In the genomic region with DNA sequence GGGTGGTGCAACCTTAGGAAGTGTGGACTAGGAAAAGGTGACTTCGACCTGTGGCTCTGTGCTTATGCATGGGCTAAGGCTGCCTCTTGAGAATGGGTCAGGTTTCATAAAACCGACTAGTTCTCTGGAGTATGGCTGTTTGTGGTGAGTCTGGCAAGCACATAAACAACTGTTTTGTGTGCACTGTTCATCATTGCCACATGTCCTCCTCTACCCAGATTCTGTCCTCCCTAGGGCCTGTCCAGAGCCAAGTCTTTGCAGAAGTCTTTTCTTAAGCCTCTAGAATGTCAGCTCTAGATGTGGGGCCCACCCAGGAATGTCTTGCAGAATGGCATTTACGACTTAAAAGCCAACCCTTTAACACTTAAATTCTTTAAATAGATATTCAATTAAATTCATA, we compare ENCODE assay signal across 27 mouse cellular contexts. TPM values are rescaled to one million over a fixed set of nuclear protein-coding genes. Genes with fewer than 3 reads are reported as not detected.
DNase-seq lines count a peak whose midpoint lies in the region; ATAC-seq and TF ChIP-seq lines count a peak whose summit lies in the region.
"Had no signal": no experiment of that assay in that cellular context is flagged by ENCODE, and none has a peak within 500 bp of the region (broad histone marks: within the 10 kb centered on the region; RNA-seq: fewer than 3 reads in every experiment).

No protein-coding gene starts in this region.

- H3K27ac ChIP-seq in midbrain, embryonic 11.5 days (ENCODE audit: low read depth, low read length): no peak overlapping the region
- no peak overlapping the region for H3K27ac ChIP-seq in midbrain, embryonic 15.5 days
- H3K27ac ChIP-seq in left cerebral cortex, adult 2 months: no peak overlapping the region
- H3K27ac ChIP-seq: embryonic facial prominence, embryonic 10.5 days; embryonic facial prominence, embryonic 12.5 days; forebrain, embryonic 12.5 days had no signal

- no peak for ATAC-seq in midbrain, embryonic 11.5 days (ENCODE audit: low FRiP score)
- no peak for ATAC-seq in midbrain, embryonic 15.5 days (replicated peaks)
- ATAC-seq: activated CD4-positive, CD25-positive, alpha-beta regulatory T cell, adult 4 months; CD4-positive, CD25-positive, alpha-beta regulatory T cell, adult 4 months; forebrain, embryonic 14.5 days; forebrain, embryonic 16.5 days; Patski had no signal

- no peak overlapping the region for H3K4me3 ChIP-seq in midbrain, embryonic 11.5 days (ENCODE audit: low read depth, low read length)
- no peak overlapping the region for H3K4me3 ChIP-seq in midbrain, embryonic 15.5 days
- H3K4me3 ChIP-seq in myocyte: no peak overlapping the region
- H3K4me3 ChIP-seq in left cerebral cortex, adult 2 months: no peak overlapping the region
- H3K4me3 ChIP-seq: embryonic facial prominence, embryonic 10.5 days; embryonic facial prominence, embryonic 12.5 days; forebrain, embryonic 12.5 days had no signal

- H3ac ChIP-seq in myocyte (ENCODE audit: control insufficient read depth, insufficient read length): no peak overlapping the region

- intact Hi-C loops in left cerebral cortex, adult 2 months (cut with DNase I): no loop called here

- H3K4me1 ChIP-seq in midbrain, embryonic 11.5 days (ENCODE audit: control insufficient read depth, insufficient read depth, low read length): peaks cover 3% of the 10 kb centered on the region; the same call in 1 of the 2 replicates
- peaks cover 6% of the 10 kb centered on the region; the same call in 1 of the 2 replicates for H3K4me1 ChIP-seq in midbrain, embryonic 15.5 days
- H3K4me1 ChIP-seq: embryonic facial prominence, embryonic 12.5 days had no signal

- peak; percentile 45 for DNase-seq in adrenal gland, postnatal 14 days
- DNase-seq in adrenal gland, adult 2 months: no peak
- peak; percentile 67 for DNase-seq in midbrain, embryonic 11.5 days (ENCODE audit: low spot score, missing footprints)
- DNase-seq in adipocyte (ENCODE audit: low spot score): peak; percentile 88
- DNase-seq in thymus, postnatal 25 days: no peak
- no peak for DNase-seq in left cerebral cortex, adult 2 months (ENCODE audit: extremely low spot score in 1 of 2, low spot score in 2 of 2)
- DNase-seq: adrenal gland, postnatal 25 days; B cell, adult 2 months; cerebellum, adult 11-12 months; cerebellum, adult 2 months; cerebellum, adult 9-10 months; cerebellum, postnatal 10 days; cerebellum, postnatal 25 days had no signal

- H3K27me3 ChIP-seq in midbrain, embryonic 11.5 days (ENCODE audit: control insufficient read depth, insufficient read depth, low read length): no peaks in the 10 kb centered on the region
- H3K27me3 ChIP-seq in midbrain, embryonic 15.5 days (replicated peaks): no peaks in the 10 kb centered on the region
- H3K27me3 ChIP-seq in myocyte (ENCODE audit: control insufficient read depth, insufficient read depth, insufficient read length): no peaks in the 10 kb centered on the region
- H3K27me3 ChIP-seq: CH12.LX; embryonic facial prominence, embryonic 12.5 days; forebrain, embryonic 12.5 days had no signal

- WGBS in midbrain, embryonic 11.5 days: 88% methylated on average over 3 of the region's 3 CpGs
- WGBS in midbrain, embryonic 15.5 days: 91% methylated on average over 3 of the region's 3 CpGs

- no peaks in the 10 kb centered on the region for H3K9me3 ChIP-seq in midbrain, embryonic 11.5 days (ENCODE audit: control insufficient read depth, low read length)
- H3K9me3 ChIP-seq in midbrain, embryonic 15.5 days: no peaks in the 10 kb centered on the region
- H3K9me3 ChIP-seq: embryonic facial prominence, embryonic 10.5 days; embryonic facial prominence, embryonic 12.5 days; forebrain, embryonic 12.5 days; G1E had no signal

- H3K4me2 ChIP-seq in midbrain, embryonic 11.5 days: no peak overlapping the region
- H3K4me2 ChIP-seq in midbrain, embryonic 15.5 days: no peak overlapping the region
- no peak overlapping the region for H3K4me2 ChIP-seq in myocyte (ENCODE audit: low read depth)
- H3K4me2 ChIP-seq: embryonic facial prominence, embryonic 12.5 days; forebrain, embryonic 12.5 days had no signal

- no peak for TF ChIP-seq CTCF in left cerebral cortex, adult 2 months (IDR thresholded peaks at IDR 0.05)

- TF ChIP-seq POLR2A in myocyte (IDR thresholded peaks at IDR 0.05; ENCODE audit: insufficient read length, low read depth): no peak

- no peaks in the 10 kb centered on the region for H3K36me3 ChIP-seq in midbrain, embryonic 11.5 days (ENCODE audit: control insufficient read depth, insufficient read depth, low read length)
- no peaks in the 10 kb centered on the region for H3K36me3 ChIP-seq in midbrain, embryonic 15.5 days (replicated peaks)
- H3K36me3 ChIP-seq in myocyte (ENCODE audit: control insufficient read depth, insufficient read depth): no peaks in the 10 kb centered on the region
- H3K36me3 ChIP-seq: embryonic facial prominence, embryonic 10.5 days; embryonic facial prominence, embryonic 12.5 days; forebrain, embryonic 12.5 days; G1E had no signal

- no peaks in the 10 kb centered on the region for H3K79me2 ChIP-seq in myocyte (ENCODE audit: control insufficient read depth, insufficient read depth)

- H3K9ac ChIP-seq in midbrain, embryonic 11.5 days (ENCODE audit: low read length): no peak overlapping the region
- H3K9ac ChIP-seq in midbrain, embryonic 15.5 days: no peak overlapping the region
- H3K9ac ChIP-seq: embryonic facial prominence, embryonic 12.5 days; forebrain, embryonic 12.5 days had no signal

TF ChIP-seq in myocyte, 11 proteins besides CTCF, POLR2A, EP300 and RAD21:
- TF ChIP-seq MYOD1 (IDR thresholded peaks at IDR 0.05; ENCODE audit: control insufficient read depth in 1 of 3, insufficient read length in 2 of 3, low read depth in 2 of 3) (peak in 1 of 3 experiments; percentile 24), SRF (IDR thresholded peaks at IDR 0.05; ENCODE audit: control insufficient read depth, insufficient read length, low read depth) (no peak), CEBPB (IDR thresholded peaks at IDR 0.05; ENCODE audit: insufficient read depth, poor library complexity, severe bottlenecking) (0 out of 2 replicates have a peak, but pooled peaks have one; percentile 15), MYOG (IDR thresholded peaks at IDR 0.05; ENCODE audit: control insufficient read depth in 1 of 3, insufficient read depth in 1 of 3, insufficient read length in 2 of 3, low read depth in 2 of 3) (peak in 1 of 3 experiments; percentile 31), REST (IDR thresholded peaks at IDR 0.05; ENCODE audit: insufficient read depth, insufficient read length) (no peak)

RNA-seq across cellular contexts. Expression of gene Car3, which starts 5.4 kb away (rescaled TPM):
- total RNA-seq in adrenal gland, postnatal 14 days (2021): 928 and 1,198 TPM in 2 replicates
- total RNA-seq in adrenal gland, adult 2 months (2021): 1,000 to 10,000 TPM; 2,164 to 4,256 TPM
- 1,180 and 2,323 TPM in 2 replicates for polyA plus RNA-seq in adrenal gland, adult 2 months (2012; rRNA removed)
- 3.5 and 3.9 TPM in 2 replicates for polyA plus RNA-seq in midbrain, embryonic 11.5 days (2014; fragmentation: Nextera tagmentation; extraction: Ambion mirVana)
- polyA plus RNA-seq in midbrain, embryonic 15.5 days (2015; fragmentation: Nextera tagmentation; extraction: Ambion mirVana): 1.1 and 1.2 TPM in 2 replicates
- 22.3 TPM for polyA plus RNA-seq in myocyte (2012; fragmentation: generic; extraction: Trizol)
- under 1 TPM; 0.61 to 0.72 TPM for total RNA-seq in left cerebral cortex, adult 2 months (2021)
- polyA plus RNA-seq: CD4-positive, CD25-positive, alpha-beta regulatory T cell, adult 4 months had no signal

RNA-seq across cellular contexts. Expression of gene Car2, which starts 28.2 kb away (rescaled TPM):
- 38.2 and 51.7 TPM in 2 replicates for total RNA-seq in adrenal gland, postnatal 14 days (2021)
- total RNA-seq in adrenal gland, adult 2 months (2021): 10 to 100 TPM; 30.0 to 47.8 TPM
- 76.8 and 88.9 TPM in 2 replicates for polyA plus RNA-seq in adrenal gland, adult 2 months (2012; rRNA removed)
- polyA plus RNA-seq in midbrain, embryonic 11.5 days (2014; fragmentation: Nextera tagmentation; extraction: Ambion mirVana): 108 and 118 TPM in 2 replicates
- polyA plus RNA-seq in midbrain, embryonic 15.5 days (2015; fragmentation: Nextera tagmentation; extraction: Ambion mirVana): 18.9 and 24.3 TPM in 2 replicates
- 5.6 TPM for polyA plus RNA-seq in myocyte (2012; fragmentation: generic; extraction: Trizol)
- total RNA-seq in left cerebral cortex, adult 2 months (2021): 100 to 1,000 TPM; 101 to 106 TPM

RNA-seq across cellular contexts. Expression of gene Car1, which starts 49.7 kb away (rescaled TPM):
- total RNA-seq in adrenal gland, postnatal 14 days (2021): 1.9 and 2.7 TPM in 2 replicates
- under 1 TPM in 1 of 2 experiments, not detected in 1; 0.59 TPM for total RNA-seq in adrenal gland, adult 2 months (2021)
- 0.26 and 0.33 TPM in 2 replicates for polyA plus RNA-seq in adrenal gland, adult 2 months (2012; rRNA removed)
- 0.14 TPM in 1 of 2 replicates, not detected in the other for polyA plus RNA-seq in midbrain, embryonic 11.5 days (2014; fragmentation: Nextera tagmentation; extraction: Ambion mirVana)
- polyA plus RNA-seq in midbrain, embryonic 15.5 days (2015; fragmentation: Nextera tagmentation; extraction: Ambion mirVana): 0.19 and 0.40 TPM in 2 replicates
- polyA plus RNA-seq in myocyte (2012; fragmentation: generic; extraction: Trizol): 0.12 TPM
- not detected for total RNA-seq in left cerebral cortex, adult 2 months (2021)
- total RNA-seq: adrenal gland, postnatal 25 days had no signal
- polyA plus RNA-seq: brain, embryonic 14.5 days; CD4-positive, CD25-positive, alpha-beta regulatory T cell, adult 4 months; cerebellum, adult 2 months; forebrain, embryonic 12.5 days; forebrain, embryonic 14.5 days; forebrain, embryonic 16.5 days; frontal cortex, adult 2 months; Patski had no signal

Comparison
In these comparisons a context has a peak if more than half of its experiments do, and no peak if none do; other contexts are left out.
1. DNase-seq: peak in adrenal gland, postnatal 14 days (single experiment), midbrain, embryonic 11.5 days (single experiment) and adipocyte (single experiment); none in adrenal gland, adult 2 months (single experiment), thymus, postnatal 25 days (single experiment) and left cerebral cortex, adult 2 months (0 of 2).
2. RNA of gene Car3, which starts 5.4 kb away (polyA plus RNA-seq): 1,180 to 2,323 TPM in adrenal gland, adult 2 months; 22.3 TPM in myocyte (single experiment), 3.5 to 3.9 TPM in midbrain, embryonic 11.5 days and 1.1 to 1.2 TPM in midbrain, embryonic 15.5 days; every median in the first group is over 10 times any median in the second.